Mouse (Mus musculus) heart, embryonic 16.5 days (tissue): ENCODE data around the gene Banp. TPM values are rescaled to one million over a fixed set of nuclear protein-coding genes. Genes with fewer than 3 reads are reported as not detected.
A peak's percentile ranks its signal among the peaks of the same experiment; 100 is the strongest.

Experiments
- ATAC-seq: fragments of 200-750 bp; cut with Nextera tagmentation; replicated peaks from 2 replicates; pipeline ENCODE4 v1.8.0; 2017; ENCODE audit warnings: moderate number of reproducible peaks; ENCODE audit not compliant: insufficient read depth, low FRiP score; ENCODE audit errors: extremely low read depth
- H3K27ac ChIP-seq: fragments of 300-500 bp; sonication (generic); 2 replicates; pipeline ENCODE4 v1.5.1; 2014; ENCODE audit warnings: mild to moderate bottlenecking, low read length, control low read depth, moderate library complexity
- H3K27me3 ChIP-seq: fragments of 300-500 bp; sonication (generic); 2 replicates; pipeline ENCODE4 v1.6.1; 2014; ENCODE audit warnings: low read length, mixed read lengths; ENCODE audit not compliant: control insufficient read depth, insufficient read depth
- H3K36me3 ChIP-seq: fragments of 300-500 bp; sonication (generic); 2 replicates; pipeline ENCODE4 v1.6.1; 2014; ENCODE audit not compliant: control insufficient read depth, insufficient read depth
- H3K4me1 ChIP-seq: fragments of 300-500 bp; sonication (generic); 2 replicates; pipeline ENCODE4 v1.6.1; 2014; ENCODE audit warnings: low read length, mixed read lengths; ENCODE audit not compliant: control insufficient read depth, insufficient read depth
- H3K4me2 ChIP-seq: fragments of 300-500 bp; sonication (generic); 2 replicates; pipeline ENCODE4 v1.6.1; 2014; ENCODE audit warnings: low read depth, mild to moderate bottlenecking, control low read depth, low read length
- H3K4me3 ChIP-seq: fragments of 300-500 bp; sonication (generic); 2 replicates; pipeline ENCODE4 v1.5.1; 2014; ENCODE audit warnings: mild to moderate bottlenecking, control low read depth, low read length
- H3K9ac ChIP-seq: fragments of 300-500 bp; sonication (generic); 2 replicates; pipeline ENCODE4 v1.6.1; 2014; ENCODE audit warnings: low read length, control low read depth
- H3K9me3 ChIP-seq: fragments of 300-500 bp; sonication (generic); replicated peaks from 2 replicates; pipeline ENCODE4 v1.6.1; 2016; ENCODE audit warnings: low read length; ENCODE audit not compliant: control insufficient read depth
- WGBS: fragments of 180-500 bp; shearing (Covaris S2); extraction: QIAGEN DNeasy Blood & Tissue Kit; methylation state at CpG from one replicate; pipeline ENCODE4 v1.1.7; 2014; 5-methylcytosine and 5-hydroxymethylcytosine counted together
- polyA plus RNA-seq: library from polyadenylated mRNA; unstranded; fragments of >200 nt; fragmentation: Nextera tagmentation; extraction: Ambion mirVana; gene quantifications from 2 replicates; pipeline ENCODE4 v1.2.1, GENCODE M21; 2015

Banp gene
- polyA plus RNA-seq, 1 experiment from 2014 or later = 33.1 TPM

GRCm38 (mm10) chr8:121908378-121909147 is 41.0 kb upstream of the Banp start:
- no peaks in the 10 kb centered on the region for H3K36me3 ChIP-seq
- peak overlapping the region; percentile 58; the same call in 1 of the 2 replicates for H3K9ac ChIP-seq
- no peaks in the 10 kb centered on the region; the same call in 1 of the 2 replicates for H3K27me3 ChIP-seq
- peak overlapping the region; percentile 74 for H3K4me3 ChIP-seq
- peaks cover 27% of the 10 kb centered on the region for H3K4me1 ChIP-seq
- no peaks in the 10 kb centered on the region for H3K9me3 ChIP-seq
- H3K4me2 ChIP-seq = peak overlapping the region; percentile 100
- no peak overlapping the region for H3K27ac ChIP-seq
- WGBS = 38% methylated on average over 8 of the region's 8 CpGs
- ATAC-seq = no peak

DNA sequence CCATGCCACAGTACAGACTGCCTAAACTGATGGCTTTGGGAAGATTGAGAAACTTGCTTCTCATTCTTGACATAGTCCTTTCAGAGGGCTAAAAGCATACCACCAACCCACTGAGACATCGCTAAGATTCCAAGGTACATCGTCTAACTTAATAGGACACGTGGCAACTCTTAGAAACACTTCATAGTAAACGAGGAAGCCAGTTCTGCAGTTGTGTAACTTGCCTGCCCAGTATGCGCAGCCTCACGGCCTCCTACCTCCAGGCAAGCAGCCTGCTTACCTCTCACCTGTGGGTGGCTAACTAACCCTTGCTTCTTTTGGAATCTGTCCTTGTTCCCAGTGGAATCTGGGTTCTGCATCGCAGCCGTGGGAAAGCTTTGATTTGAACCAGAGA is 40.4 kb upstream of the Banp start:
- Histone ChIP-seq H3K27me3 (no peaks in the 10 kb centered on the region; the same call in 1 of the 2 replicates), H3K4me3 (no peak overlapping the region), H3K9me3 (no peaks in the 10 kb centered on the region), H3K36me3 (no peaks in the 10 kb centered on the region), H3K9ac (no peak overlapping the region), H3K4me1 (peaks cover 27% of the 10 kb centered on the region), H3K4me2 (no peak overlapping the region), H3K27ac (no peak overlapping the region)
- no peak for ATAC-seq
- 46% methylated on average over 8 of the region's 8 CpGs for WGBS

DNA sequence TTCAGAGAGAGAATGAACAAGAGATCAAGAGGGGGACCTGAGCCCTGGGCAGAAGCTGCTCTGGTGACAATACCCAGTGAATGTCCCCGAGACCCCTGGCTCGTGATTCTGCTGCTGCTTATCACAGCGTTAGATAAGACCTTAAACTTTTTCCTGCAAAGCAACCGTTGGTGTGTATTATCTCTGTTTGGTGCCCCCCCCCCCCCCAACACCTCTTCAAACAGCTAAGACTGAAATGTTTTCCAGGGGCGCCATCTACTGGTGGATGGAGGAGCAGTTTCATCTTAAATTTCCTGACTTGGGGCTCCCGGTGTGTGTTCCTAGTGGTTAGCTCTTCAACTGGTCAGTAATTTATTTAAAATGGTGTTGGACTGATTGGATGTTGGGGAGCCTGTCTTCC is 39.9 kb upstream of the Banp start:
- Histone ChIP-seq H3K27ac (no peak overlapping the region), H3K4me1 (peaks cover 27% of the 10 kb centered on the region), H3K4me3 (no peak overlapping the region), H3K36me3 (no peaks in the 10 kb centered on the region), H3K27me3 (no peaks in the 10 kb centered on the region; the same call in 1 of the 2 replicates), H3K9ac (no peak overlapping the region), H3K4me2 (no peak overlapping the region), H3K9me3 (no peaks in the 10 kb centered on the region)
- no peak for ATAC-seq
- WGBS = under 1% methylated on average over 6 of the region's 6 CpGs

DNA sequence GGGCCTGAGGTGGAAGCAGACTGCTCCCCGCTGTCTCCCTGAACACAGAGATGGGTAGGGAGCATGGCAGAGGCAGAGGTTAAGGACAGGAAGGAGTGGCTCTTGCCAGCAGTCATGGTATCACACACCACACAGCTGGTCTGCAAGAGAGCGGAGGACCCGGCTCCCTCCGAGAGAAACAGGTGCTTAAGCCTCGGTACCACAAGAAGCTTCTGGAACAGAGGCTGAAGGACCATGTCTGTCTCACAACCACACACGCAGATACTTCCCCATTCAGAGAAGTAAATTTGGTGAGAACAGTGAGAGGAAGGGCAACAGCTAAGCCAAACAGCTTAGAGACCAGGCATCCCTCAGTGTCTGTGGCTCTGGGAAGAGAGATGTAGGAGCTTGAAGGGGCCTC is 38.1 kb upstream of the Banp start:
- 80% methylated on average over 6 of the region's 6 CpGs for WGBS
- H3K4me1 ChIP-seq = peaks cover 13% of the 10 kb centered on the region
- H3K4me3 ChIP-seq = no peak overlapping the region
- no peak overlapping the region for H3K27ac ChIP-seq
- H3K27me3 ChIP-seq = no peaks in the 10 kb centered on the region; the same call in 1 of the 2 replicates
- no peak for ATAC-seq
- H3K4me2 ChIP-seq = no peak overlapping the region
- H3K36me3 ChIP-seq = no peaks in the 10 kb centered on the region
- no peak overlapping the region; the same call in 1 of the 2 replicates for H3K9ac ChIP-seq
- no peaks in the 10 kb centered on the region for H3K9me3 ChIP-seq

DNA sequence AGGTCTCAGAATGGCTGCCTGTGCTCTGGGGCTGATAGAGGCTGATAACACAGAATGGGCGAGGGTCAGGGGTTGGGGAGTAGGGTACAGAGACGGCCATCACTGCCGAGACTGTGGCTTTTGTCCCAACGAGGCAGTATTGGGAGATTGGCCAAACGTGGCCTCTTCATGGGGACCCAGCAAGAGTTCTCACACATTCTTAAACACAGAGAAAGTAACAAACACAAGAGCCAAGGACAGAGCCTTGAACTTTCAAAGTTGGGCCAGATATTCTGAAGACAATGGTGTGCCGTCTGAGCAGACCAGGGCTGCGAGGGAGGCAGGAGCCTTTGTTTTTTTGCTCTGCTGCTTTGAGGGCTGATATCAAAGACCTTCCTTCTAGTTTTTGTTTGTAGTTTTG is 37.6 kb upstream of the Banp start:
- no peaks in the 10 kb centered on the region for H3K36me3 ChIP-seq
- no peak overlapping the region for H3K4me3 ChIP-seq
- H3K27ac ChIP-seq = no peak overlapping the region
- H3K4me1 ChIP-seq = peaks cover 8% of the 10 kb centered on the region
- no peaks in the 10 kb centered on the region for H3K9me3 ChIP-seq
- ATAC-seq = no peak
- WGBS = 65% methylated on average over 7 of the region's 7 CpGs
- no peak overlapping the region for H3K9ac ChIP-seq
- no peaks in the 10 kb centered on the region; the same call in 1 of the 2 replicates for H3K27me3 ChIP-seq
- H3K4me2 ChIP-seq = no peak overlapping the region

DNA sequence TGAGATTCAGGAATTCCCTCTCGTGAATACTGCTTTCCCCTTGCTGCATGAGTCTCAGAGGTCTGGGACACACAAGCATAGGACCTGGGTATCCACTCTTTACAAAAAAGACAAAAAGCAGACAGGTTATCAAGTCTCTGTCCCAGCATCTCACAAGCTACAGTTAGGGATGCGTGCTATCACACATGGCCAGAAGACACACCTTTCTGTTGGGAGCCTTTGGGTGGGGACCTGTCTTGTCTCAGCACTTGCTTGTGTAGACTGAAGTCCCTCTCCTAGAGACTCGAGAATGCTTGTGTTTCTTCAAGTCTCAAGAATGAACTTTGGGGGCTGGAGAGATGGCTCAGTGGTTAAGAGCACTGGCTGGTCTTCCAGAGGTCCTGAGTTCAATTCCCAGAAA is 36.7 kb upstream of the Banp start:
- H3K27me3 ChIP-seq = no peaks in the 10 kb centered on the region; the same call in 1 of the 2 replicates
- no peaks in the 10 kb centered on the region for H3K36me3 ChIP-seq
- peaks cover 7% of the 10 kb centered on the region for H3K4me1 ChIP-seq
- H3K27ac ChIP-seq = no peak overlapping the region
- no peak overlapping the region for H3K9ac ChIP-seq
- no peak overlapping the region for H3K4me2 ChIP-seq
- no peaks in the 10 kb centered on the region for H3K9me3 ChIP-seq
- no peak for ATAC-seq
- WGBS = 62% methylated on average over 3 of the region's 3 CpGs
- H3K4me3 ChIP-seq = no peak overlapping the region

DNA sequence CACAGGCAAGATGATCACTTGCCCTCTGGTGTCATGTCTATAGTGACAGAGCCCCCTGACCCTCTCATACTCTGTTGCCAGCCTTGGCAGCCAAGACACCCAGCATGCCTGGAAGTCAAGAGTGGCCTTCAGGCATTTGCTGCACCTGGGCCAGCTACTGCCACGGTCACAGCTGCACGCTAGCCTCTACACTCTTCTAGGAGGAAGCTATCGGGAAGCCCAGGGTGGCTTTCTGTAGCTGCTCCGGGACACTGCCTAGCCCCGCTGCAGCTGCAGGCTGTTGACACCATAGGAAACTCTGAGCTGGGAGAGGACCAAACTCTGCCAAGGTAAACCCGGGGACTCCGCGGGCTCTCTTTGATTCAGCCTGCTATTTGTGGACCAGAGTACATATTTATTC is 36.2 kb upstream of the Banp start:
- Histone ChIP-seq H3K36me3 (no peaks in the 10 kb centered on the region), H3K4me1 (peaks cover 3% of the 10 kb centered on the region; the same call in 1 of the 2 replicates), H3K4me2 (no peak overlapping the region), H3K9me3 (no peaks in the 10 kb centered on the region), H3K27ac (no peak overlapping the region), H3K9ac (no peak overlapping the region), H3K27me3 (no peaks in the 10 kb centered on the region; the same call in 1 of the 2 replicates), H3K4me3 (no peak overlapping the region)
- 75% methylated on average over 8 of the region's 8 CpGs for WGBS
- ATAC-seq = no peak

- no peak for ATAC-seq
- no peak overlapping the region for H3K4me3 ChIP-seq
- 62% methylated on average over 4 of the region's 4 CpGs for WGBS
- no peak overlapping the region for H3K4me2 ChIP-seq
- H3K9ac ChIP-seq = no peak overlapping the region
- no peaks in the 10 kb centered on the region for H3K27me3 ChIP-seq
- no peak overlapping the region for H3K27ac ChIP-seq
- H3K36me3 ChIP-seq = no peaks in the 10 kb centered on the region
- no peaks in the 10 kb centered on the region; the same call in 1 of the 2 replicates for H3K4me1 ChIP-seq
- no peaks in the 10 kb centered on the region for H3K9me3 ChIP-seq
Observed at GRCm38 (mm10) chr8:121919158-121919557, 30.4 kb upstream of the Banp start.

GRCm38 (mm10) chr8:121919731-121920130 is 29.8 kb upstream of the Banp start:
- H3K9ac ChIP-seq = no peak overlapping the region
- H3K9me3 ChIP-seq = no peaks in the 10 kb centered on the region
- no peak overlapping the region for H3K4me3 ChIP-seq
- H3K4me1 ChIP-seq = no peaks in the 10 kb centered on the region; the same call in 1 of the 2 replicates
- H3K27ac ChIP-seq = no peak overlapping the region
- H3K4me2 ChIP-seq = no peak overlapping the region
- WGBS = 54% methylated on average over 3 of the region's 3 CpGs
- no peak for ATAC-seq
- H3K27me3 ChIP-seq = no peaks in the 10 kb centered on the region
- no peaks in the 10 kb centered on the region for H3K36me3 ChIP-seq
